Mouse (Mus musculus): ENCODE data around the gene Fbxo7. TPM values are rescaled to one million over a fixed set of nuclear protein-coding genes. Genes with fewer than 3 reads are reported as not detected.

Gene Fbxo7
- polyA plus RNA-seq (2014; fragmentation: Illumina TruSeq; extraction: RNeasy Lipid Tissue Mini Kit (QIAGEN cat#74804); ENCODE audit: low read depth, low replicate concordance): 13.4 TPM

DNA sequence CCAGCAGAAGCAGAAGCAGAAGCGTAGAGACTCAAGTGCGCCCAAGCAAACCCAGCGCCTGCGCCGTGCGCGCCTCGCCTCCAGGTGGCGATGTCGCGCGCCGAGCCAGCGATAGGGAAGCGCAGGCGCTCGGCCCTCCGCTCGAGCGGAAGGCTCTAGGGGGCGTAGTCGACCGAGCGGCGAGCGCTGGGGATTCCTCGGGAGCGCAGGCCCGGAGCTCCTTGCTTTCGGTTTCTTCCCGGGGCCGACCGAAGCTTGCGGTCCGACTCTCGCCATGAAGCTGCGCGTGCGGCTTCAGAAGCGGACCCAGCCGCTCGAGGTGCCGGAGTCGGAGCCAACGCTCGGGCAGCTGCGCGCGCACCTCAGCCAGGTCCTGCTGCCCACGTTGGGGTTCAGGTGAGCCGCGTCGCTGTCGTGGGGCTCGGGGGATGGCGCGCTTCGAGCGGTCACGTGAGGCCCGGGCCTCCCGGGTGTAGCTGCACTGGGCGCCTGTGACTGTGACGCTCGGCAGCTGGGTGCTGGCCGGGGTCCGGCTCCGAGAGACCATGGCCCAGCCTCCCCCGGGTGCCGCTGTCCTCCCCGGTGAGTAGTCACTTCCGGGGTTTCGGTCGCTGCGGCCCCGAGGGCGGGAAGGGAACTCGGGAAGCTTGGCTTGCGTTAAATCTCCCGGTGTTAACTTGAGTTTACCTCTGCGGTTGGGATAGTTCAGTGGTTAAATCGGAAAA, at the start of gene Fbxo7:
TSS of gene Fbxo7 (plus strand) at position 224 of the 725 bp plus-strand sequence.

GRCm38 (mm10) chr10:86011781-86012180, 10.0 kb upstream of the Fbxo7 start, which contains the start of gene Bpifc:
TSS of gene Bpifc (minus strand) at chr10:86011895.

Other genes with a start within 250 kb of the Fbxo7 start
- gene Pwp1, start 192.5 kb upstream of the Fbxo7 start, polyA plus RNA-seq (2014; fragmentation: Illumina TruSeq; extraction: RNeasy Lipid Tissue Mini Kit (QIAGEN cat#74804); ENCODE audit: low read depth, low replicate concordance): 22.1 TPM
- gene Prdm4, start 104.8 kb upstream of the Fbxo7 start, polyA plus RNA-seq (2014; fragmentation: Illumina TruSeq; extraction: RNeasy Lipid Tissue Mini Kit (QIAGEN cat#74804); ENCODE audit: low read depth, low replicate concordance): 23.5 TPM
- gene Ascl4, start 94.3 kb upstream of the Fbxo7 start, polyA plus RNA-seq (2014; fragmentation: Illumina TruSeq; extraction: RNeasy Lipid Tissue Mini Kit (QIAGEN cat#74804); ENCODE audit: low read depth, low replicate concordance): not detected
- 40.3 TPM for gene Rtcb, start 64.1 kb upstream of the Fbxo7 start, polyA plus RNA-seq (2014; fragmentation: Illumina TruSeq; extraction: RNeasy Lipid Tissue Mini Kit (QIAGEN cat#74804); ENCODE audit: low read depth, low replicate concordance)
- not detected for gene Bpifc, start 10.1 kb upstream of the Fbxo7 start, polyA plus RNA-seq (2014; fragmentation: Illumina TruSeq; extraction: RNeasy Lipid Tissue Mini Kit (QIAGEN cat#74804); ENCODE audit: low read depth, low replicate concordance)